ENCODE assay signal across 9 mouse cellular contexts in genomic region chr6:98525286-98525685, GRCm38 (mm10).
DNase-seq lines count a peak whose midpoint lies in the region; ATAC-seq and TF ChIP-seq lines count a peak whose summit lies in the region.
"Had no signal": no experiment of that assay in that cellular context is flagged by ENCODE, and none has a peak within 500 bp of the region (broad histone marks: within the 10 kb centered on the region; RNA-seq: fewer than 3 reads in every experiment).

No protein-coding gene starts in this region.

- DNase-seq in forebrain, embryonic 14.5 days (ENCODE audit: low spot score), result peak; percentile 84
- peak; percentile 63 for DNase-seq in urinary bladder, postnatal 14 days (ENCODE audit: low spot score)
- no peak for DNase-seq in urinary bladder, postnatal 10 days (ENCODE audit: low spot score)
- peak; percentile 83 for DNase-seq in embryo, embryonic 11 days
- peak; percentile 46 for DNase-seq in kidney, postnatal 14 days
- DNase-seq in lung, adult 2 months, result peak; percentile 39
- DNase-seq in spleen, postnatal 10 days (ENCODE audit: low spot score in 2 of 2), result peak; percentile 9 to 65

- H3K4me1 ChIP-seq in forebrain, embryonic 14.5 days (ENCODE audit: control insufficient read depth, insufficient read depth, low read length), result peaks cover 11% of the 10 kb centered on the region
- H3K4me1 ChIP-seq in forebrain, embryonic 15.5 days, result peaks cover 10% of the 10 kb centered on the region; the same call in 1 of the 2 replicates
- H3K4me1 ChIP-seq in lung, adult 2 months (ENCODE audit: control insufficient read depth, insufficient read depth, low read length), result no peaks in the 10 kb centered on the region

- TF ChIP-seq POLR2A in lung, adult 2 months (IDR thresholded peaks at IDR 0.05; ENCODE audit: borderline replicate concordance, extremely low read depth, low read depth, low read length), result no peak

- no peak overlapping the region for H3K4me2 ChIP-seq in forebrain, embryonic 14.5 days (ENCODE audit: low read length)
- no peak overlapping the region for H3K4me2 ChIP-seq in forebrain, embryonic 15.5 days (replicated peaks)
- H3K4me2 ChIP-seq: lung, embryonic 15.5 days had no signal

- peak; percentile 61 for TF ChIP-seq CTCF in lung, adult 2 months (IDR thresholded peaks at IDR 0.05; ENCODE audit: insufficient read depth, low read length)

- no peaks in the 10 kb centered on the region for H3K36me3 ChIP-seq in forebrain, embryonic 14.5 days (ENCODE audit: control insufficient read depth, insufficient read depth, low read length)
- no peaks in the 10 kb centered on the region for H3K36me3 ChIP-seq in forebrain, embryonic 15.5 days
- H3K36me3 ChIP-seq: lung, embryonic 15.5 days had no signal

- H3K9ac ChIP-seq in forebrain, embryonic 14.5 days (ENCODE audit: low read length), result no peak overlapping the region
- no peak overlapping the region for H3K9ac ChIP-seq in forebrain, embryonic 15.5 days (replicated peaks)
- H3K9ac ChIP-seq: lung, embryonic 15.5 days had no signal

- 0 out of 2 replicates have a peak, but pooled peaks cover 5% of the 10 kb centered on the region for H3K27me3 ChIP-seq in forebrain, embryonic 14.5 days (replicated peaks; ENCODE audit: control insufficient read depth, insufficient read depth, low read length)
- H3K27me3 ChIP-seq in forebrain, embryonic 15.5 days, result 0 out of 2 replicates have a peak, but pooled peaks cover 2% of the 10 kb centered on the region

- no peak overlapping the region for H3K27ac ChIP-seq in forebrain, embryonic 14.5 days (ENCODE audit: low read depth, low read length)
- H3K27ac ChIP-seq in forebrain, embryonic 15.5 days (replicated peaks), result no peak overlapping the region
- H3K27ac ChIP-seq: lung, embryonic 15.5 days had no signal

- no peak for ATAC-seq in forebrain, embryonic 14.5 days
- ATAC-seq in forebrain, embryonic 15.5 days (replicated peaks), result no peak

- no peak overlapping the region for H3K4me3 ChIP-seq in forebrain, embryonic 14.5 days (ENCODE audit: low read depth, low read length)
- H3K4me3 ChIP-seq in forebrain, embryonic 15.5 days, result no peak overlapping the region
- no peak overlapping the region for H3K4me3 ChIP-seq in lung, adult 2 months (replicated peaks; ENCODE audit: extremely low read depth, low read depth, low read length)
- H3K4me3 ChIP-seq: lung, embryonic 15.5 days had no signal

- WGBS in forebrain, embryonic 14.5 days, result 8% methylated on average over 6 of the region's 6 CpGs
- 8% methylated on average over 6 of the region's 6 CpGs for WGBS in forebrain, embryonic 15.5 days
- 7% methylated on average over 6 of the region's 6 CpGs for WGBS in lung, adult 2 months

- H3K9me3 ChIP-seq in forebrain, embryonic 14.5 days (replicated peaks; ENCODE audit: control insufficient read depth, low read length), result no peaks in the 10 kb centered on the region
- no peaks in the 10 kb centered on the region for H3K9me3 ChIP-seq in forebrain, embryonic 15.5 days
- H3K9me3 ChIP-seq: lung, embryonic 15.5 days had no signal
